Mouse (Mus musculus): Measurements from ENCODE around the gene E430018J23Rik.
"Not testable (repeated sequence)": the region's sequence is repeated elsewhere in the genome, so short reads cannot be mapped to it uniquely, and the experiment has no call there.

E430018J23Rik gene

DNA sequence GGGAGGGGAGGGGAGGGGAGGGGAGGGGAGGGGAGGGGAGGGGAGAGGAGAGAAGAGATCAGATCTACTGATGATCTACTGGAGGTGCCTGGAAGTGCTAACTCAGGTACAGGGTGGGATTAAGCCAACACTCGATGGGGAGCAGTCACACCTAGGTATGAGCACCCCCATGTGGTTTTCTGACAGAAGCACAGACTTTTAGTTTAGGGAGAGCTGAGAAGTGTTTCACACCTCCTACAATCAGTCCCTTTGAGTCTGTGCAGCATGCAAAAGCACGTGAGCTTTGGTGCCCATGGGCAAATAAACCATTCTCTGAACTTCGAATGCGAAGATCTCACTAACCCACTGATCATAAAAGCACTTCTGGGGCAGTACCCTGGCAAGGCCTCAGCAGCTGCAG, 51.1 kb downstream of the E430018J23Rik start:
- no peak for DNase-seq (ENCODE audit: low spot score)

DNA sequence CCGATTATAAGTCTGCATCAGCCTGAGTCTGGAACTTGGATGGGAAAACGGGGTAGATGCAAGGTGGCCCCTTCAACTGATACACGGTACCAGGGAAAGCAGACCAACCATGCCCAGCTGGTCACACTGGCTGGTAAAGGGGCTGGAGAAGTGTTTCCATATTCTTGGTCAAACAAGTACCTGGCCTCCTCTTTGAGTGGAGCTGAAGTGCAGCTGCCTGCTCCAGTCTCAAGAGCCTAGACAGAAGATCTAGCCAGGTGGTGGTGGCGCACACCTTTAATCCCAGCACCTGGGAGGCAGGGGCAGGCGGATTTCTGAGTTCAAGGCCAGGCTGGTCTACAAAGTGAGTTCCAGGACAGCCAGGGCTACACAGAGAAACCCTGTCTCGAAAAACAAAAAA, 51.6 kb downstream of the E430018J23Rik start:
- DNase-seq (ENCODE audit: low spot score), result not testable (repeated sequence)

DNA sequence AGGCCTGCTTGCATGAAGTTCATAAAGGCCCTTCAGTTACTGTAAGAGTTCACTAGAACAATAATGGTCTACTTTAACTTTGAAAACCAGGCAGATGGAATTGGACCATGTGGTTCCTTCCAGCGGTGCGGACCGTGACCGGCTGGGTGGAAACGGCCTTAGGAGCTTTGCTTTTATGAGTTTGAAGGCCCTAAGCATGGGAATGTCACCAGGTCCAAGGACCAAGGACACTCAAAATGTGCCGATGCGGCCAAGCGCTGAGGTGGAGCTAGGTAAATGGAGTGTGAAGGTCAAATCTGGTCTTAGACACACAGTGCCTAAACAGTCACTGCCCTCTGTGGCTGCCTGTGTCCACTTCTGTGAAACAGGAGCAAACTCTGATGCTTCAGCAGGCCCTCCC, 52.1 kb downstream of the E430018J23Rik start:
- no peak for DNase-seq (ENCODE audit: low spot score)
